Mouse (Mus musculus): ENCODE measurements around the gene Map6.
"Not testable (repeated sequence)": the region's sequence is repeated elsewhere in the genome, so short reads cannot be mapped to it uniquely, and the experiment has no call there.

Gene Map6

DNA sequence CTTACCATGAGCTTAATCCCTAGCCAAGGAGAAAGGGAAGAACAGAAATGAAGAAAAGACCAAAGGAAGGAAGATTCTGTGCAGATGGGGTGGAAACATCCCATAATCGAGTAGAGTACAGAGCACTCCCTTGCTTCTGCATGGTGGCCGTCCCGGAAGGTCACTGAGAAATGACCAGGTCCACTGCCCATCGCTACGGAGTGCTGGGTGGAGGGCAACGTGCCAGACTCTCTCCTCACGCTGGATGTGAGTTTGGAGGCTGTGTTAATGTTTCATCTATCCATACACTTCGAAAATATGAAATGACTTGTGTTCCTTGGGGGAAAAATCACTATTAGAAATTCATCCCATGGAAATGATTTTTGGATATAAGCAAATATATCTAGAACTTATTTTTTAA, 91.1 kb downstream of the Map6 start:
- no peak for DNase-seq

DNA sequence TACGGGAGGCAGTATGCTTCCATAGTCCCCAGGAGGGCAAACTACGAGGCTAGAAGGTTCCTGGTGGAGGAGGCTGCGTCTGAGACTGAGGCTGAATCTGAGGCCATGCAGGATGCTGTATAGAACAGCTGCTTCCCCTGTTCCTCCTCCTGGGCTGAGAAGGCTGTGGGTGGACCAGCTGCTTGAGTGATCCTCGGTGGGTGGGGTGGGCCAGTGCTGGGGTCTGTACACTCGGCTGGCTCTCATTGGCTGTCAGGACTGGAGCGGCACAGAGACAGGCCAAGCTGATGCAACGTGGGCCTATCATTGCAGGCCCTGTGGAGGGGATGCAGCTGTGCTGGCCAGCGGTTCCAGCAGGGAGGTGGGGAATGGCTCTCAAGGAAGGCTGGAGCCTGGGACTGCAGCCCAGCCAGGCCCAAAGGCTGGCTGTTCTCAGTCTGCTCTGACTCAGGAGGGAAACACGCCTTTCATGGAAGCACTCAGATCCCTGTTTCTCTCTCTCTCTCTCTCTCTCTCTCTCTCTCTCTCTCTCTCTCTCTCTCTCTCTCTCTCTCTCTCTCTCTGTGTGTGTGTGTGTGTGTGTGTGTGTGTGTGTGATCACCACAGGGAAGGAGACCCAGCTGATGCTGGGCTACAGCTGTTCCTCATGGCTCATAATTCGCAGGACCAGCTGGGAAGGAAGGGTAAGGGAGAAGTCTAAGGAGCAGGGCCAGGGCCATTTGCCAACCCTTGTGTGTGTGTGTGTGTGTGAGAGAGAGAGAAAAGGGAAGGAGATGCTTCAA, 93.0 kb downstream of the Map6 start:
- DNase-seq: peak in 1 of 2 experiments; percentile 27

- DNase-seq: no peak
These were observed 93.7 kb downstream of the Map6 start for GRCm38 (mm10) chr7:99360803-99361414.

DNA sequence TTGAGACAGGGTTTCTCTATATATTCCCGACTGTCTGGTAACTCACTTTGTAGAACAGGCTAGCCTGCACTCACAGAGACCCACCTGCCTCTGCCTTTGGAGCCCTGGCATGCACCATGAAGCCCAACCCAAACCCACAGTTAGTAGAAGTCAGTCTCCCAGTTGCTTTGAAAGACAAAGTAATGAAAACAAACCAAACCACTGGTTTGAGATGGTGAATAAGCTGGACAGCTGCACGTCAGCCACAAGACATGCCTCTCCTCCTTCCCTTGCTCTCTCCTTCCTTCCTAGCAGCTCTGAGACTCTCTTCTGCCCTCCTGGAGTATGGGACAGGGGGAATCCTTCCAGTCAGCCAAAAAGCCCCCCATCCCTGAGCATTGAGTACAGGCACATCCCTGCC, 94.9 kb downstream of the Map6 start:
- no peak for DNase-seq

DNA sequence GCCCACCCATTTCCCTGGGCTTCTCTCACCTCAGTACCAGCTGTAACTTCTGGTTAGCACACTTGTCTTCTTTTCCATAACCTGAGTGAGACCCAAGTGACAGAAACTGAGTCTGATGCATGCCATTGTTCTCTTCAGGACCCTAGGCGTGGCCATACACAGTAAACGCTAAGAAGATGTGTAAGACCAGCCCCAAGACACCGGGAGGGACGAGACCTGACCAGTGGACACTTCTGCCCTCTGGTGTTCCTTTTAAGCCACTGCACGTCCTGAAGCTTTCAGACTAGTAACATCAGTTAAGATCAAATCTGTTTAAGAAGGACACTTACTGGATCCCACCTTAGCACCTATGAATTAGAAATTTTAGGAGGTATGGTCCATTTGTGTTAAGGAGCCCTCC, 97.8 kb downstream of the Map6 start:
- DNase-seq: no peak

DNA sequence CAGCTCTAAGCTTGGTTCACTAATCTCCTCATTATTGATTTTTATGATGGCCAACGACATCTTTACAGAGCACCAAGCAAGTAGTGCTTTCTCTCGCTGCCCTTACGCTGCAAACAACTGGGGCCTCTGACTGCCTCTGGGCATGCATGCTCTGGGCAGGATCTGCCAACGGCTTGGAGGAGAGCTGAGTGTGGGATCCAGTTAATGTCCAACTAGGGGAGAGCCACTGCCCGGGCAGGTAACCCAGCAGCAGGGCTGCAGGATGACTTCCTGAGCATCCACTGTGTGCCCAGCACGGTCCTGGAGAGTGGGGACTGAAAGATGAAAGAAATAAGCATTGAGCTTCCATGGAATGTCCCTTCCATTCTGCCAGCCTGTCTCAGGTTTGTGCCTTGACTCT, 99.5 kb downstream of the Map6 start:
- DNase-seq: no peak

DNA sequence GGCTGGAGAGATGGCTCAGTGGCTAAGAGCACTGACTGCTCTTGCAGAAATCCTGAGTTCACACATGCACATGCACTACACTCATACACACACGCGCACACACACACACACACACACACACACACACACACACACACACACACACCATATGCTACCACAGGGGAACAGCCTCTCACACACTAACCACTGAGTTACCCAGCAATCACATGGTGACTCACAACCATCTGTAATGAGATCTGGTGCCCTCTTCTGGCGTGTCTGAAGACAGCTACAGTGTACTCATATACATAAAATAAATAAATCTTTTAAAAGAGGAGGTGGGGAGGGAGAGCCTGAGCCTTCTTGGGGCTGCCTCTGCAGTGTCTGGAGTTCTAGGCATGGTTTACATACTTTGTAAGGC, 107.1 kb downstream of the Map6 start:
- DNase-seq: not testable (repeated sequence)

GRCm38 (mm10) chr7:99375455-99375854, 108.2 kb downstream of the Map6 start:
- peak; percentile 36 to 42 for DNase-seq

DNA sequence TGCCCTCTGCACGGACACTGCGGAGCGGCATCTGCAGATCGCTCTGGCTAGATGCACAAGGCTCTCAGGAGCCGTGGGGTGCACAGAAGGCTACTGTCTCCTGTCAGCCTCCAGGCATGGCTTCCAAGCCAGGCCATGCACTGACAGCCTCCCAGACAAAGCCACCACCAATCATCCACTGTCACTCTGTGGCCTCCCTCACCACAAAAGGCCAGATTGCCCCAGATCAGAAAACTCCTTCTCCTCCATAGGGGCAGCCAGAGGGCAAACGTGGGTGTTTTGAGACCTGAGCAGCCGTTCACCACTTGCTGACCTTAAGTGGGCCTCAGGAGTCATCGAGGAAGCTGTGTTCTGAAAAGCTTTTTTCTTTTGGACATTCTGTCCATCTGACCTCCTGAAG, 111.6 kb downstream of the Map6 start:
- DNase-seq: no peak

DNA sequence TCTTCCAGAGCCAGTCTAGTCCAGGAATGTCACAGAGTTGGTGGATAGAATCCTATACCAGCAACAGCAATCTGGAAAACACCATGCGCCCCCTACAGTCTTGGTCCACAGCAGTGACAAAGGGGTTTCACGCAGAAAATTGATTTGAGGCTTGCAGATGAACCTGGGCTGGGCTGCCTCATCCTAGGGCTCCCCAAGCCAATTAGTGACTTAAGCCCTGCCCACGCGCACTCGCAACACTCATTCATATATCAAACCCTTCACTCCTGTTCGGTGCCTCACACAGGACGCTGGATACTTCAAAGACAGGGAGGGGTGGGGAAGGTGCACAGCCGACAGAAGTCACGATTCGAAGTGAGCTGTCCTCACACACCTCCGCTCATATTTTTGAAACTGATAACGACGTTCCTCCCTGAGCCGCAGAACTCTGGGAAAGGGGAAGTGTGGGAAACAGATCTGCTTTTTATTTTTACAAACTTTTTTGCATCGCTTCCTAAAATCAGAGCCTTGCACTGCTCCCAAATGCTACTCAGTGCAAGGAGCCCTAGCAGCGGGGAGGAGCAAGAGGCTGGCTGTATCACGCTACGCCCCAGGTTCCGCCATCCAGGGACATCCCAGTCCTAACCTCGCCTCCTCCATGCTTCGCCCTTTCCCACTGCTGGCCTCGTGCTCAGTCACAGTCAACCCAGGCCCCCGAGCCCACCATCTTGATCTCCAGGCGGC, 113.4 kb downstream of the Map6 start:
- DNase-seq: peak in 1 of 2 experiments; percentile 15

- DNase-seq: peak; percentile 93 to 94
These were observed 114.2 kb downstream of the Map6 start, which contains the start of gene Gdpd5 for GRCm38 (mm10) chr7:99381214-99382087. Gene Gdpd5 (plus strand): TSS chr7:99381414.

- DNase-seq: peak in 1 of 2 experiments; percentile 25
These were observed 115.1 kb downstream of the Map6 start for GRCm38 (mm10) chr7:99382088-99383000.

DNA sequence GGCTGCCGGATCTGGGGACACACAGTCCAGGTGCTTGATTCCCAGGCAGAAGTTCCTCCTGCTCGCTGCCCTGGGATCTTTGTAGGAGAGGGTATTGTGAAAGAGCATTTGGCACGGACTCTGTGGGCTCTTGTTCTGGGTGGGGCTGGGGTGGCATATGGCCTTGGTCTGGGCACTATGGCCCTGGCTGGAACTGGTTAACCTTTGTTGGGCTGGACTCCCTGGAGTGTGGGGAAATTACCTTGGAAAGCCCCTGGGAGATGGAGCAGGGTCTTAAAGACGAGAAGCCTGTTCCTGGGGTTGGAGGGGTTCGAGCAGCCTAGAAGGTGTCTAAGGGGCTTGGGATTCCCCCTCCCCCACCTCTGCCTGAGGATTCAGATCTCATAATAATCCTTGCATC, 116.0 kb downstream of the Map6 start:
- no peak for DNase-seq

DNA sequence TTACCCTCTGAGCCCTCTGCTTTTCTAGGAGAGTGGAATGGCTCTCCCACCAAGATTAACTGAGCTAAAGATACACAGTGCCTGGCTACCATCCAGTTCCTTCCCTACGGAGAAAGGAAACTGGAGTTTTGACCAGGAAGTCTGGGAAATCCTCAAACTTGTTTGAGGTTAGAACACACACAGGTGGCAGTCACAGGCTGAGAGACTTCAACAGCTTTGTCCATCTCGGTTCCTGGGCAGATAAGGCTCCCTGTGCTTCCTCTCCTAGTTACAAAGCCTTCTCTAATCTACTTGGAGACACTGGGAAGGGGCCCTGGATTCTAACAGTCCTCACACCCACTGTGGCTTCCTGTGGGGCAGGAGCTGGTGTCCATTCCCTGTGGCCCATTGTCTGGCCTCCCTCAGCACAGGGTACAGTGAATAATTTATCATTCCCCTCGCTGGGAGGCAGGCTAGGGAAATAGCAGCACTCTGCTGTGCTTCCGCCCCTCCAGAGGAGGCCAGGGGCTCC, 116.9 kb downstream of the Map6 start:
- DNase-seq: no peak

GRCm38 (mm10) chr7:99386030-99386429, 118.8 kb downstream of the Map6 start:
- DNase-seq: no peak
